32 mouse cellular contexts compared by ENCODE assay signal in genomic region chr15:13583300-13583699, GRCm38 (mm10).
DNase-seq lines count a peak whose midpoint lies in the region; ATAC-seq lines count a peak whose summit lies in the region.
"Had no signal": no experiment of that assay in that cellular context is flagged by ENCODE, and none has a peak within 500 bp of the region (broad histone marks: within the 10 kb centered on the region; RNA-seq: fewer than 3 reads in every experiment).

No protein-coding gene starts in this region.

- no peak overlapping the region for H3K4me3 ChIP-seq in kidney, embryonic 14.5 days (ENCODE audit: low read length)
- H3K4me3 ChIP-seq in kidney, embryonic 16.5 days (ENCODE audit: low read length) = no peak overlapping the region
- H3K4me3 ChIP-seq in limb, embryonic 11.5 days (ENCODE audit: low read depth, low read length) = no peak overlapping the region
- no peak overlapping the region for H3K4me3 ChIP-seq in midbrain, embryonic 16.5 days (ENCODE audit: low read depth, low read length)
- H3K4me3 ChIP-seq: erythroblast, embryonic 14.5 days; forebrain, embryonic 12.5 days; hindbrain, embryonic 13.5 days; kidney, embryonic 15.5 days; layer of hippocampus, adult 2 months; left cerebral cortex, adult 2 months; limb, embryonic 15.5 days; liver, embryonic 13.5 days had no signal

- H3K4me2 ChIP-seq in kidney, embryonic 14.5 days (replicated peaks; ENCODE audit: low read depth, low read length) = no peak overlapping the region
- no peak overlapping the region for H3K4me2 ChIP-seq in kidney, embryonic 16.5 days (replicated peaks; ENCODE audit: low read depth, low read length)
- H3K4me2 ChIP-seq in limb, embryonic 11.5 days (ENCODE audit: low read depth, severe bottlenecking) = no peak overlapping the region
- H3K4me2 ChIP-seq in midbrain, embryonic 16.5 days (ENCODE audit: low read length) = no peak overlapping the region
- H3K4me2 ChIP-seq: forebrain, embryonic 12.5 days; heart, embryonic 11.5 days; hindbrain, embryonic 13.5 days; kidney, embryonic 15.5 days; limb, embryonic 15.5 days; liver, embryonic 13.5 days had no signal

- no peaks in the 10 kb centered on the region for H3K9me3 ChIP-seq in kidney, embryonic 14.5 days (ENCODE audit: control insufficient read depth, low read length)
- H3K9me3 ChIP-seq in kidney, embryonic 16.5 days (ENCODE audit: low read length) = no peaks in the 10 kb centered on the region
- H3K9me3 ChIP-seq in limb, embryonic 11.5 days (ENCODE audit: control insufficient read depth, low read length) = no peaks in the 10 kb centered on the region
- no peaks in the 10 kb centered on the region for H3K9me3 ChIP-seq in midbrain, embryonic 16.5 days (replicated peaks; ENCODE audit: control insufficient read depth, low read length, poor library complexity, severe bottlenecking)
- H3K9me3 ChIP-seq: forebrain, embryonic 12.5 days; G1E; hindbrain, embryonic 13.5 days; kidney, embryonic 15.5 days; limb, embryonic 15.5 days; liver, embryonic 13.5 days had no signal

- no peak overlapping the region for H3K9ac ChIP-seq in kidney, embryonic 14.5 days (ENCODE audit: low read depth, low read length)
- H3K9ac ChIP-seq in kidney, embryonic 16.5 days (replicated peaks; ENCODE audit: low read length) = no peak overlapping the region
- no peak overlapping the region for H3K9ac ChIP-seq in limb, embryonic 11.5 days (ENCODE audit: low read length)
- no peak overlapping the region for H3K9ac ChIP-seq in midbrain, embryonic 16.5 days (ENCODE audit: low read depth, low read length)
- H3K9ac ChIP-seq: forebrain, embryonic 12.5 days; forebrain, postnatal 0 days; hindbrain, embryonic 13.5 days; kidney, embryonic 15.5 days; limb, embryonic 15.5 days; liver, embryonic 13.5 days had no signal

- no peaks in the 10 kb centered on the region for H3K36me3 ChIP-seq in kidney, embryonic 14.5 days (ENCODE audit: control insufficient read depth, insufficient read depth, low read length)
- H3K36me3 ChIP-seq in kidney, embryonic 16.5 days (ENCODE audit: insufficient read depth, low read length) = no peaks in the 10 kb centered on the region
- H3K36me3 ChIP-seq in limb, embryonic 11.5 days (ENCODE audit: control insufficient read depth, insufficient read depth, low read length) = no peaks in the 10 kb centered on the region
- no peaks in the 10 kb centered on the region for H3K36me3 ChIP-seq in midbrain, embryonic 16.5 days (ENCODE audit: control insufficient read depth, insufficient read depth, low read length)
- H3K36me3 ChIP-seq: forebrain, embryonic 12.5 days; G1E; hindbrain, embryonic 13.5 days; kidney, embryonic 15.5 days; limb, embryonic 15.5 days; liver, embryonic 13.5 days had no signal

- ATAC-seq in kidney, embryonic 14.5 days (ENCODE audit: low FRiP score, low TSS enrichment) = peak; percentile 62; the same call in 1 of the 2 replicates
- no peak for ATAC-seq in kidney, embryonic 16.5 days (ENCODE audit: low FRiP score, low TSS enrichment)
- ATAC-seq in limb, embryonic 11.5 days (ENCODE audit: insufficient number of reproducible peaks, low FRiP score, low TSS enrichment, low read depth) = 0 out of 2 replicates have a peak, but pooled peaks have one; percentile 26
- peak; percentile 68 for ATAC-seq in midbrain, embryonic 16.5 days
- ATAC-seq: forebrain, postnatal 0 days; intestine, postnatal 0 days; lung, postnatal 0 days had no signal

- DNase-seq in adrenal gland, adult 2 months = peak; percentile 3
- DNase-seq in adrenal gland, postnatal 4 days (ENCODE audit: low spot score in 2 of 2) = no peak
- DNase-seq in limb, embryonic 11.5 days (ENCODE audit: low spot score) = peak; percentile 30
- DNase-seq in right cerebral cortex, adult 2 months (ENCODE audit: low spot score in 2 of 2) = no peak
- no peak for DNase-seq in urinary bladder, postnatal 36 days (ENCODE audit: low spot score in 2 of 2)
- DNase-seq: adrenal gland, postnatal 10 days; cerebellum, adult 11-12 months; cerebellum, adult 9-11 months; forebrain, postnatal 0 days; gastrocnemius, postnatal 14 days; heart, adult 11 months; heart, postnatal 36 days; kidney, postnatal 36 days; liver, embryonic 13.5 days; lung, adult 18-20 months; right cerebral cortex, postnatal 14 days; thymus, postnatal 4 days had no signal

- WGBS in kidney, embryonic 14.5 days = 16% methylated on average over 4 of the region's 4 CpGs
- WGBS in kidney, embryonic 16.5 days = 12% methylated on average over 4 of the region's 4 CpGs
- WGBS in limb, embryonic 11.5 days = 18% methylated on average over 4 of the region's 4 CpGs
- WGBS in midbrain, embryonic 16.5 days = 62% methylated on average over 4 of the region's 4 CpGs

- H3K27me3 ChIP-seq in kidney, embryonic 14.5 days (ENCODE audit: control insufficient read depth, insufficient read depth, low read length) = no peaks in the 10 kb centered on the region
- no peaks in the 10 kb centered on the region for H3K27me3 ChIP-seq in kidney, embryonic 16.5 days (ENCODE audit: insufficient read depth, low read length)
- H3K27me3 ChIP-seq in limb, embryonic 11.5 days (ENCODE audit: control insufficient read depth, insufficient read depth, low read length) = no peaks in the 10 kb centered on the region
- no peaks in the 10 kb centered on the region for H3K27me3 ChIP-seq in midbrain, embryonic 16.5 days (ENCODE audit: control insufficient read depth, insufficient read depth, low read depth, low read length)
- H3K27me3 ChIP-seq: forebrain, embryonic 12.5 days; hindbrain, embryonic 13.5 days; kidney, embryonic 15.5 days; limb, embryonic 15.5 days; liver, embryonic 13.5 days had no signal

- H3K27ac ChIP-seq in kidney, embryonic 14.5 days (ENCODE audit: low read depth, low read length) = no peak overlapping the region
- H3K27ac ChIP-seq in kidney, embryonic 16.5 days (ENCODE audit: low read length) = no peak overlapping the region
- H3K27ac ChIP-seq in limb, embryonic 11.5 days (replicated peaks; ENCODE audit: low read depth, low read length) = no peak overlapping the region
- no peak overlapping the region for H3K27ac ChIP-seq in midbrain, embryonic 16.5 days (ENCODE audit: low read length)
- H3K27ac ChIP-seq: forebrain, embryonic 12.5 days; hindbrain, embryonic 13.5 days; kidney, embryonic 15.5 days; layer of hippocampus, adult 2 months; left cerebral cortex, adult 2 months; limb, embryonic 15.5 days; liver, embryonic 13.5 days; macrophage had no signal

- no peaks in the 10 kb centered on the region for H3K4me1 ChIP-seq in kidney, embryonic 14.5 days (ENCODE audit: control insufficient read depth, insufficient read depth, low read length)
- no peaks in the 10 kb centered on the region for H3K4me1 ChIP-seq in kidney, embryonic 16.5 days (ENCODE audit: insufficient read depth, low read length)
- no peaks in the 10 kb centered on the region for H3K4me1 ChIP-seq in limb, embryonic 11.5 days (ENCODE audit: control insufficient read depth, insufficient read depth, low read length)
- peaks cover 2% of the 10 kb centered on the region; the same call in 1 of the 2 replicates for H3K4me1 ChIP-seq in midbrain, embryonic 16.5 days (ENCODE audit: control insufficient read depth, insufficient read depth, low read length)
- H3K4me1 ChIP-seq: forebrain, embryonic 12.5 days; kidney, embryonic 15.5 days; limb, embryonic 15.5 days; liver, embryonic 13.5 days had no signal

Comparison
In these comparisons a context has a peak if more than half of its experiments do, and no peak if none do; other contexts are left out.
1. DNase-seq: peak in adrenal gland, adult 2 months (single experiment) and limb, embryonic 11.5 days (single experiment); none in adrenal gland, postnatal 4 days (0 of 2), right cerebral cortex, adult 2 months (0 of 2) and urinary bladder, postnatal 36 days (0 of 2).